Mouse (Mus musculus) liver, embryonic 16.5 days (tissue): ENCODE results near the gene Srp9. TPM values are rescaled to one million over a fixed set of nuclear protein-coding genes. Genes with fewer than 3 reads are reported as not detected.

Experiments used
- polyA plus RNA-seq: library from polyadenylated mRNA; unstranded; fragments of >200 nt; fragmentation: Nextera tagmentation; extraction: Ambion mirVana; gene quantifications from 2 replicates; pipeline ENCODE4 v1.2.1, GENCODE M21; 2015

Srp9 gene
- polyA plus RNA-seq, 1 experiment from 2014 or later, result 51.4 TPM

Other genes starting within 250 kb of the Srp9 start
- 0.46 and 0.48 TPM in 2 replicates for gene Enah, start 104.7 kb upstream of the Srp9 start, polyA plus RNA-seq
- not detected in 2 replicates for gene Vmn1r1, start 39.7 kb downstream of the Srp9 start, polyA plus RNA-seq
- 72.2 and 75.1 TPM in 2 replicates for gene Degs1, start 158.1 kb downstream of the Srp9 start, polyA plus RNA-seq
- gene Fbxo28, start 216.9 kb downstream of the Srp9 start, polyA plus RNA-seq, result 4.1 and 5.1 TPM in 2 replicates